Mouse (Mus musculus): ENCODE data around the gene Gata2.

The Gata2 gene

GRCm38 (mm10) chr6:88208321-88208720 lies 14.6 kb downstream of the Gata2 start:
- DNase-seq (ENCODE audit: low spot score in 2 of 2) = no peak

GRCm38 (mm10) chr6:88209453-88209852 lies 15.8 kb downstream of the Gata2 start:
- DNase-seq (ENCODE audit: low spot score in 2 of 2) = no peak

DNA sequence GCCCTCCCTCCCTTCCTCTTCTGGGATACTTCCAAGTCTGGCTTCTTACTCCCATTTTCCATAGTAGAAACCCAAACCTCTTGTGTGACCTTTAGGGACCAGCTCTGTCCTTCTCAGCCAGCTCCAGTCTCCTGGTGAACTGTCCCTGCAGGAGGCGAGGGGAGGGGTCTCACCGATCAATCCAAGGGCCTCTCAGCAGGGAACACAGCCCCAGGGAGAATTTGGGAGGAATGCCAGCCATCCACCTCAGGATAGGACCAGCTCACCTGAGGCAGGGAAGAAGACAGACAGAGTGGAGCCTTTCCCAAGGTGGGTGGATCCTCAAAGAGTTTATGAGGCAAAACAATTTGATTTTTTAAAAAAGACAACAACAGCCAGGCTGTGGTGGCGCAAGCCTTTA lies 16.5 kb downstream of the Gata2 start:
- DNase-seq (ENCODE audit: low spot score in 2 of 2) = no peak

- DNase-seq (ENCODE audit: low spot score in 2 of 2) = no peak
Measured at GRCm38 (mm10) chr6:88215797-88216196, 22.1 kb downstream of the Gata2 start.

GRCm38 (mm10) chr6:88216199-88216598 lies 22.5 kb downstream of the Gata2 start:
- no peak for DNase-seq (ENCODE audit: low spot score in 2 of 2)

GRCm38 (mm10) chr6:88219094-88219493 lies 25.4 kb downstream of the Gata2 start:
- DNase-seq (ENCODE audit: low spot score in 2 of 2) = no peak

- DNase-seq (ENCODE audit: low spot score in 2 of 2) = no peak
Measured at GRCm38 (mm10) chr6:88221968-88222367, 28.3 kb downstream of the Gata2 start, which contains the start of gene Dnajb8. Gene Dnajb8, plus strand, starts transcription at chr6:88222268.

DNA sequence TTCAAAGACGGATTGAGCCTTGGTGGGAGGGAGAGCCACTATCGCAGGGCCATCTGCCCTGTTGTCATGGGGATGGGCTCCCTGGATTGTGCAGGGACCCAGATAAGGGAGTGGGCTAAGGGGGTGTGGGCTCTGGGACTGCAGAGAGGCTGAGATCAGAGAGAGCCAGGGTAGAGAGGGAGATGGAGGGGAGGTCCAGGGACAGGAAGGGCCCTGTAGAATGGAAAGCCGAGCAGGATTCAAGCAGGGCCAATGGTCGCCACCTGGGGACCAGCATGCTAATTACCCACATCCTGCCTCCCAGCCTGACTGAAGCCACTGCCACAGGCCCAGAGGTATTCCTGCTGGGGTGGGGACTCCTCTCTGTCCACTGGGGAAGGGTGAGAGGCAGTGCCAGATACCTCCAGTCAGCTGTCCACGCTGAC lies 32.9 kb downstream of the Gata2 start:
- DNase-seq (ENCODE audit: low spot score in 2 of 2) = no peak

- DNase-seq (ENCODE audit: low spot score in 2 of 2) = no peak
Measured at GRCm38 (mm10) chr6:88227537-88227936, 33.8 kb downstream of the Gata2 start.

- DNase-seq (ENCODE audit: low spot score in 2 of 2) = no peak
Measured at GRCm38 (mm10) chr6:88229221-88229620, 35.5 kb downstream of the Gata2 start.

DNA sequence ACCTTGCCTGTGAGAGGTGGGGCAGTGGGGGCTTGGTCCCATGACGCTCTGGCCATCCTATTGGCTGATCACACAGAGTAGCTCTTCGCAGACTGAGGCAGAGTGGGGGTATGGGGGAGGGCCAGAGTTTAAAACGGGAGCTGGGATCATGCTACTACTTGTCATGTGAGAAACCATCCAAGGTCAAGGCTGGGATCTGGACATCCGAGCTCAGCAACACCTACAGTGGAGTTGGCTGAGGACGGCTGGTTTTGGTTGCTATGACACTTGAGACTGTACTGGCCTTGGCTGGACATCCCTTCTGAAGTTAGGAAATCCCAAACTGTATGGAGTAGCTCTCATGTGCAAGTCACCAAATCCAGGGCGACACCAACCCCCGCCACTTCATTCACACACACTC lies 38.1 kb downstream of the Gata2 start:
- no peak for DNase-seq (ENCODE audit: low spot score in 2 of 2)

- no peak for DNase-seq (ENCODE audit: low spot score in 2 of 2)
Measured at GRCm38 (mm10) chr6:88232221-88232620, 38.5 kb downstream of the Gata2 start.

GRCm38 (mm10) chr6:88233996-88234395 lies 40.3 kb downstream of the Gata2 start:
- no peak for DNase-seq (ENCODE audit: low spot score in 2 of 2)

DNA sequence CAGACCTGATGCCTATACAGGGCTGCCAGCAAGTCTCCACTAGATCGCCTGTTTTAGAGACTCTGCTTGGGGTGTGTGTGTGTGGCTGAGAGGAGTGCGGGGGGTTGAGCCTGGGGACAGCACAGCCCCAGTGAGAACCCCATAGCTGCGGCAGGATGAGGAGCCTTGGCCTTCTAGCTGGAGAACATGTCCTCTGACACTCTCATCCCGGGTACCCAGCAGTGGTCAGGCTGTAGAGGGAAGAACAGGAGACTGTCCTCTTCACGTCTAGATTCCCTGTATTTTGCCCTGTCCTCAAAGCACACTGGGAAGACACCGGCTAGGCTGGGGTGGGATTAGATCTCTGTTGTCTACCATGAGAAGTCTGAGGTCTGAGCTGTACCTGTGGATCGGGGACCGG lies 41.8 kb downstream of the Gata2 start:
- DNase-seq (ENCODE audit: low spot score in 2 of 2) = no peak

DNA sequence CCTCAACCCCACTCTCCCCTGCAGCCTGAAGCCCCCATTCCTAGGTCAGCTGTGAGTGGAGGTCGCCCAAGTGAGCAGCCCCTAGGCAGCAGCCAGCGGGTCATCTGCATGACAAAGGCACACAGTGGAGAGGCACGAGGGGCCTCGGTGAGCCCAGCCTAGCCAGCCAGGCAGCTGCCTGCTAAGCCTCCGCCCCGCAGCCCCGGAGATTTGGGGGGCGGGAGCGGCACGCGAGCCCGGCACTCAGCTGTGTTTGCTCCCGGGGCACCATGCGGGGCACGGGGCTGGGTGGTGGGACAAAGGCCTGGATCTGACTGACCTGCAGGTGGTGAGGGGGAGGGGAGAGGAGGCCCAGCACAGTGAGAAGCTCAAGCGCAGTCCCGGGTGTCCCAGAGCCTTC lies 42.3 kb downstream of the Gata2 start:
- no peak for DNase-seq (ENCODE audit: low spot score in 2 of 2)

- DNase-seq (ENCODE audit: low spot score in 2 of 2) = no peak
Measured at GRCm38 (mm10) chr6:88236513-88236912, 42.8 kb downstream of the Gata2 start.

DNA sequence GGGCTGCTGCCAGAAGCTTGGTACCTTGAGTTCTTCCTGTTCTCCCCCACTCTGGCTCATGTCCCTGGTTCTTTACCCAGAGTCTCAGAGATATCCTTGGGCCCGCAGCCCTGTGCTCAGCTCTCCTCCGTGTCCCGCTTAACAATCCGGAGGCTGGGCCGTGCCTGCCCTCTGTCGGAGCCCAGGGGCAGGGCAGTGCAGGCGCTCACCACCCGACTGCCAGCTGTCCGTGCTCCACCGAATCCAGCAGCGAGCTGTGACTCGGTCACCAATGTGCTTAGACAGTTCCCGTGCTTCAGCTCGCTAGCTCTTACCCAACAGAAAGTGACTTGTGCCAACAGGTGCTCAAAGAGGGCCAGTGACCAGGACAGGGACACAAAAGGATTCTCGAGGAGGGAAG lies 48.9 kb downstream of the Gata2 start:
- peak in 1 of 2 experiments; percentile 8 for DNase-seq (ENCODE audit: low spot score in 2 of 2)

DNA sequence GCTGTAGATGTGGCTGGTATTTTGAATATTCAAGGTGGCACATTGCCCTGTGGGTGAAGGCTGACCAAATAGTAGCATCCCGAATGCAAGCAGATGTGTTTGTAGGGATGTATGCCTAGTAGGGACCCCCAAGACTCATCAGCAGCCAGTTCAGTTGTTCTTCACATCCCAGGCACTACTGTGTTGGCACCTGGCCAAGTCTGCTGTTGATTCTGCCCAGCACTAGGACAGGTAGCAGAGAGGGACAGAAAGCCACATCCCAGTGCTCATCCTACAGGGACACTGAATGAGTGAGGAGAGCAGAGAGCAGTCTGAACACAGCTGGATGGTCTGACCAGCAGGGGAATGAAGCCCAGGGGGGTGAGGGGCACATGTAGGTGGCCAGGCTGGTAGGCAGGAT lies 55.5 kb downstream of the Gata2 start:
- DNase-seq (ENCODE audit: low spot score in 2 of 2) = no peak

DNA sequence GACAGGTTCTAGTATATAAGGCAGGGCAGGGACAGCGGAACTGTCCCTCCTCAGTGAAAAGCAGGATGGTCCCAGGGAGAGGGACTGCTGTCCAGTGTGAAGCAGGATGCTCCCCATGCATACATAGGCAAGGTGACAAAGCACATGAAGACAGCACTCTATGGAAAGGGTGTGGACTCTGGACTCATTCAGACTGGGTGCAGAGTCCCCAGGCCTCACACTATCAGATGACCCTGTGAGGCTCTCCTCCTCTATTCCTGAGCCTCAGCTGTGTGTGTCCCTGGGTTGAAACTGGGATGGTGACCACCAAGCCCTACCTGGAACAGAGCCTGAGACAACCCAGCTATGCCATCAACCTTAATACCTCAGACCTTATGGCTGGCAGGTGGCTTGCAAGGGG lies 57.7 kb downstream of the Gata2 start:
- no peak for DNase-seq (ENCODE audit: low spot score in 2 of 2)

GRCm38 (mm10) chr6:88251798-88252478 lies 58.2 kb downstream of the Gata2 start:
- DNase-seq (ENCODE audit: low spot score in 2 of 2) = no peak

GRCm38 (mm10) chr6:88254082-88254481 lies 60.4 kb downstream of the Gata2 start:
- DNase-seq (ENCODE audit: low spot score in 2 of 2) = no peak

DNA sequence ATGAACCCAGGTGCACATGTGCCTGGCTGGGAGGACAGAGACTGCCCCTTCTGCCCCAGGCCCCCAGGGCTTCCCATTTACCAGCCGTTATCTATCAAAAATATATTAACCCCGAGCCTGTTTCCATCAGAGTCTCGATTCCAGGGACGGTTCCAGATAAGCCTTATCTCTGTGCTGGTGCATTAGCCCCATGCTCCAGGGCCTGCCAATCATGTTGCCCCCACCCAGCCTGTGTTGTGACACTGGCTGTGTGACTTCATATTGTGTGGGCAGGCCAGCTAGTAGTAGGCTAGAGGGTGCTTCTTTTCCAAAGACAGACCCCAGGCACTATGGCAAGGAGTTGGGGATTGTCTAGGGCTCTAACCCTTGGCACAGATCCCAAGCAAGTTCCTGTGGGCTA lies 61.7 kb downstream of the Gata2 start:
- no peak for DNase-seq (ENCODE audit: low spot score in 2 of 2)
